Mouse (Mus musculus) midbrain, embryonic 14.5 days (tissue): ENCODE data around the gene Actl6b. TPM values are rescaled to one million over a fixed set of nuclear protein-coding genes. Genes with fewer than 3 reads are reported as not detected.

Experiments used
- ATAC-seq: fragments of 200-750 bp; cut with Nextera tagmentation; 2 replicates; pipeline ENCODE4 v1.8.0; 2017; ENCODE audit warnings: moderate number of reproducible peaks, moderate library complexity; ENCODE audit not compliant: low FRiP score, low TSS enrichment
- DNase-seq: peaks from one replicate; pipeline ENCODE4 v3.0.0-alpha.2; 2015
- H3K27ac ChIP-seq: fragments of 300-500 bp; sonication (generic); replicated peaks from 2 replicates; pipeline ENCODE4 v1.5.1; 2014; ENCODE audit warnings: mild to moderate bottlenecking, low read depth, low read length, moderate library complexity
- H3K27me3 ChIP-seq: fragments of 300-500 bp; sonication (generic); 2 replicates; pipeline ENCODE4 v1.6.1; 2014; ENCODE audit warnings: low read length, control low read depth, mixed read lengths; ENCODE audit not compliant: control insufficient read depth, insufficient read depth
- H3K36me3 ChIP-seq: fragments of 300-500 bp; sonication (generic); 2 replicates; pipeline ENCODE4 v1.6.1; 2014; ENCODE audit warnings: low read length, control low read depth; ENCODE audit not compliant: control insufficient read depth, insufficient read depth
- H3K4me1 ChIP-seq: fragments of 300-500 bp; sonication (generic); 2 replicates; pipeline ENCODE4 v1.6.1; 2014; ENCODE audit warnings: mild to moderate bottlenecking, antibody characterized with exemption, low read length, control low read depth; ENCODE audit not compliant: control insufficient read depth, insufficient read depth
- H3K4me2 ChIP-seq: fragments of 300-500 bp; sonication (generic); 2 replicates; pipeline ENCODE4 v1.6.1; 2014; ENCODE audit warnings: mild to moderate bottlenecking, low read length, moderate library complexity
- H3K4me3 ChIP-seq: fragments of 300-500 bp; sonication (generic); replicated peaks from 2 replicates; pipeline ENCODE4 v1.5.1; 2014; ENCODE audit warnings: low read depth, low read length
- H3K9ac ChIP-seq: fragments of 300-500 bp; sonication (generic); replicated peaks from 2 replicates; pipeline ENCODE4 v1.6.1; 2014; ENCODE audit warnings: mild to moderate bottlenecking, low read length, moderate library complexity
- H3K9me3 ChIP-seq: fragments of 300-500 bp; sonication (generic); 2 replicates; pipeline ENCODE4 v1.6.1; 2016; ENCODE audit warnings: low read length, control low read depth, mixed read lengths; ENCODE audit not compliant: control insufficient read depth
- WGBS: fragments of 180-500 bp; shearing (Covaris S2); extraction: QIAGEN DNeasy Blood & Tissue Kit; methylation state at CpG from one replicate; pipeline ENCODE4 v1.1.7; 2014; 5-methylcytosine and 5-hydroxymethylcytosine counted together
- polyA plus RNA-seq: library from polyadenylated mRNA; unstranded; fragments of >200 nt; fragmentation: Nextera tagmentation; extraction: Ambion mirVana; gene quantifications from 2 replicates; pipeline ENCODE4 v1.2.1, GENCODE M21; 2014

The Actl6b gene
- polyA plus RNA-seq, result 234 and 291 TPM in 2 replicates

- no peaks in the 10 kb centered on the region for H3K27me3 ChIP-seq
- under 1% methylated on average over 36 of the region's 37 CpGs for WGBS
- H3K9ac ChIP-seq, result peak within 1 kb of the TSS; percentile 85
- peak within 1 kb of the TSS; percentile 75 for H3K4me2 ChIP-seq
- DNase-seq (peak; percentile 97), ATAC-seq (peak; percentile 95)
- no peaks in the 10 kb centered on the region for H3K9me3 ChIP-seq
- no peaks in the 10 kb centered on the region for H3K36me3 ChIP-seq
- H3K4me3 ChIP-seq, result peak within 1 kb of the TSS; percentile 77
- H3K27ac ChIP-seq, result peak within 1 kb of the TSS; percentile 84
- peaks cover 15% of the 10 kb centered on the region for H3K4me1 ChIP-seq
Observed at GRCm38 (mm10) chr5:137553411-137553837, at the start of gene Actl6b. Actl6b (plus strand) TSS chr5:137553517.

- 87% methylated on average over 6 of the region's 6 CpGs for WGBS
- no peaks in the 10 kb centered on the region for H3K9me3 ChIP-seq
- no peaks in the 10 kb centered on the region for H3K36me3 ChIP-seq
- no peak for DNase-seq
- no peak overlapping the region for H3K27ac ChIP-seq
- no peak overlapping the region for H3K4me2 ChIP-seq
- H3K4me1 ChIP-seq, result peaks cover 10% of the 10 kb centered on the region
- no peaks in the 10 kb centered on the region for H3K27me3 ChIP-seq
- no peak overlapping the region for H3K4me3 ChIP-seq
- no peak for ATAC-seq
- no peak overlapping the region for H3K9ac ChIP-seq
Observed at GRCm38 (mm10) chr5:137504041-137504440, 49.3 kb upstream of the Actl6b start.

- ATAC-seq (peak; percentile 86), DNase-seq (peak; percentile 88)
- Histone ChIP-seq H3K27me3 (no peaks in the 10 kb centered on the region), H3K9ac (peak overlapping the region; percentile 99), H3K9me3 (no peaks in the 10 kb centered on the region), H3K36me3 (no peaks in the 10 kb centered on the region), H3K4me1 (peaks cover 26% of the 10 kb centered on the region), H3K4me2 (peak overlapping the region; percentile 72), H3K27ac (peak overlapping the region; percentile 86), H3K4me3 (peak overlapping the region; percentile 98)
- under 1% methylated on average over 45 of the region's 52 CpGs for WGBS
Observed at GRCm38 (mm10) chr5:137510014-137510501, 43.3 kb upstream of the Actl6b start.

- Histone ChIP-seq H3K9me3 (no peaks in the 10 kb centered on the region), H3K36me3 (no peaks in the 10 kb centered on the region), H3K4me3 (peak overlapping the region; percentile 98), H3K9ac (peak overlapping the region; percentile 99), H3K27ac (peak overlapping the region; percentile 86), H3K4me2 (peak overlapping the region; percentile 72), H3K27me3 (no peaks in the 10 kb centered on the region), H3K4me1 (peaks cover 26% of the 10 kb centered on the region)
- 0% methylated on average over 30 of the region's 83 CpGs for WGBS
- ATAC-seq (peak; percentile 72), DNase-seq (peak; percentile 57)
Observed at GRCm38 (mm10) chr5:137510573-137511390, 42.5 kb upstream of the Actl6b start.

- peak overlapping the region; percentile 98 for H3K4me3 ChIP-seq
- no peaks in the 10 kb centered on the region for H3K27me3 ChIP-seq
- no peak for ATAC-seq
- WGBS, result 56% methylated on average over 3 of the region's 3 CpGs
- peaks cover 26% of the 10 kb centered on the region for H3K4me1 ChIP-seq
- H3K9ac ChIP-seq, result peak overlapping the region; percentile 99
- peak overlapping the region; percentile 72 for H3K4me2 ChIP-seq
- no peak for DNase-seq
- no peaks in the 10 kb centered on the region for H3K36me3 ChIP-seq
- H3K9me3 ChIP-seq, result no peaks in the 10 kb centered on the region
- H3K27ac ChIP-seq, result 0 out of 2 replicates have a peak overlapping the region, but pooled peaks have one; percentile 86
Observed at GRCm38 (mm10) chr5:137511706-137512105, 41.6 kb upstream of the Actl6b start.

GRCm38 (mm10) chr5:137512847-137513794, 40.2 kb upstream of the Actl6b start:
- no peak overlapping the region for H3K4me3 ChIP-seq
- 78% methylated on average over 11 of the region's 11 CpGs for WGBS
- H3K4me2 ChIP-seq, result peak overlapping the region; percentile 72
- H3K27me3 ChIP-seq, result no peaks in the 10 kb centered on the region
- no peak overlapping the region for H3K27ac ChIP-seq
- peak; percentile 80 for DNase-seq
- peaks cover 26% of the 10 kb centered on the region for H3K4me1 ChIP-seq
- H3K9ac ChIP-seq, result peak overlapping the region; percentile 23; the same call in 1 of the 2 replicates
- ATAC-seq, result no peak
- no peaks in the 10 kb centered on the region for H3K9me3 ChIP-seq
- peaks cover 3% of the 10 kb centered on the region; the same call in 1 of the 2 replicates for H3K36me3 ChIP-seq

GRCm38 (mm10) chr5:137513951-137514721, 39.2 kb upstream of the Actl6b start:
- ATAC-seq (no peak), DNase-seq (no peak)
- Histone ChIP-seq H3K36me3 (peaks cover 13% of the 10 kb centered on the region), H3K4me3 (no peak overlapping the region), H3K4me2 (no peak overlapping the region; the same call in 1 of the 2 replicates), H3K9me3 (no peaks in the 10 kb centered on the region), H3K27ac (no peak overlapping the region; the same call in 1 of the 2 replicates), H3K4me1 (peaks cover 26% of the 10 kb centered on the region), H3K27me3 (no peaks in the 10 kb centered on the region), H3K9ac (no peak overlapping the region)
- 80% methylated on average over 12 of the region's 12 CpGs for WGBS

GRCm38 (mm10) chr5:137514811-137515210, 38.5 kb upstream of the Actl6b start:
- WGBS, result 89% methylated on average over 3 of the region's 3 CpGs
- no peak overlapping the region for H3K4me3 ChIP-seq
- H3K9ac ChIP-seq, result no peak overlapping the region
- H3K4me1 ChIP-seq, result peaks cover 26% of the 10 kb centered on the region
- ATAC-seq (no peak), DNase-seq (no peak)
- peaks cover 20% of the 10 kb centered on the region for H3K36me3 ChIP-seq
- H3K9me3 ChIP-seq, result no peaks in the 10 kb centered on the region
- no peak overlapping the region for H3K27ac ChIP-seq
- H3K27me3 ChIP-seq, result no peaks in the 10 kb centered on the region
- H3K4me2 ChIP-seq, result no peak overlapping the region; the same call in 1 of the 2 replicates
